Mouse (Mus musculus) lung, postnatal 4 days (tissue): ENCODE results near the gene Rbfox1.

Experiments
- DNase-seq, 2 experiments: peaks; one replicate each; pipeline ENCODE4 v3.0.0; 2021

The Rbfox1 gene

GRCm38 (mm10) chr16:7451193-7451592, 1566.0 kb downstream of the Rbfox1 start:
- DNase-seq = no peak

- no peak for DNase-seq
Observed at GRCm38 (mm10) chr16:7457571-7457970, 1572.4 kb downstream of the Rbfox1 start.
